Mouse (Mus musculus) neutrophil, adult 65 days (primary cell): ENCODE data around the gene Large1. TPM values are rescaled to one million over a fixed set of nuclear protein-coding genes. Genes with fewer than 3 reads are reported as not detected.

Experiments used
- total RNA-seq: library from RNA; stranded (reverse); gene quantifications from 2 replicates; pipeline ENCODE4 v1.2.4, GENCODE M21; 2023

Large1 gene
- 1.6 and 2.6 TPM in 2 replicates for total RNA-seq

GRCm38 (mm10) chr8:73353108-73353793, at the start of gene Large1:
Gene Large1 (minus strand): TSS chr8:73353540.

